Mouse (Mus musculus) limb, embryonic 10.5 days (tissue): ENCODE data around the gene Lrg1. TPM values are rescaled to one million over a fixed set of nuclear protein-coding genes. Genes with fewer than 3 reads are reported as not detected.
"Not testable (repeated sequence)": the region's sequence is repeated elsewhere in the genome, so short reads cannot be mapped to it uniquely, and the experiment has no call there.

ENCODE experiments used
- DNase-seq: peaks from one replicate; pipeline ENCODE4 v3.0.0-alpha.2; 2017; ENCODE audit warnings: low spot score
- H3K27ac ChIP-seq: fragments of 300-500 bp; sonication (generic); 2 replicates; pipeline ENCODE4 v1.5.1; 2016; ENCODE audit warnings: mild to moderate bottlenecking
- H3K27me3 ChIP-seq: fragments of 300-500 bp; sonication (generic); 2 replicates; pipeline ENCODE4 v1.6.1; 2016; ENCODE audit warnings: low read depth, mild to moderate bottlenecking; ENCODE audit not compliant: poor library complexity, severe bottlenecking
- H3K36me3 ChIP-seq: fragments of 300-500 bp; sonication (generic); 2 replicates; pipeline ENCODE4 v1.6.1; 2016; ENCODE audit warnings: mild to moderate bottlenecking, moderate library complexity
- H3K4me1 ChIP-seq: fragments of 300-500 bp; sonication (generic); 2 replicates; pipeline ENCODE4 v1.6.1; 2016
- H3K4me3 ChIP-seq: fragments of 300-500 bp; sonication (generic); 2 replicates; pipeline ENCODE4 v1.5.1; 2016; ENCODE audit warnings: mild to moderate bottlenecking, moderate library complexity
- H3K9me3 ChIP-seq: fragments of 300-500 bp; sonication (generic); replicated peaks from 2 replicates; pipeline ENCODE4 v1.6.1; 2016; ENCODE audit warnings: mild to moderate bottlenecking
- WGBS: fragments of 180-500 bp; shearing (Covaris S2); methylation state at CpG from one replicate; pipeline ENCODE4 v1.1.7; 2016; 5-methylcytosine and 5-hydroxymethylcytosine counted together
- polyA plus RNA-seq: library from polyadenylated mRNA; unstranded; fragments of >200 nt; fragmentation: Nextera tagmentation; extraction: Ambion mirVana; gene quantifications from 2 replicates; pipeline ENCODE4 v1.2.1, GENCODE M21; 2016

The Lrg1 gene
- polyA plus RNA-seq, 1 experiment from 2014 or later = 0.23 TPM

DNA sequence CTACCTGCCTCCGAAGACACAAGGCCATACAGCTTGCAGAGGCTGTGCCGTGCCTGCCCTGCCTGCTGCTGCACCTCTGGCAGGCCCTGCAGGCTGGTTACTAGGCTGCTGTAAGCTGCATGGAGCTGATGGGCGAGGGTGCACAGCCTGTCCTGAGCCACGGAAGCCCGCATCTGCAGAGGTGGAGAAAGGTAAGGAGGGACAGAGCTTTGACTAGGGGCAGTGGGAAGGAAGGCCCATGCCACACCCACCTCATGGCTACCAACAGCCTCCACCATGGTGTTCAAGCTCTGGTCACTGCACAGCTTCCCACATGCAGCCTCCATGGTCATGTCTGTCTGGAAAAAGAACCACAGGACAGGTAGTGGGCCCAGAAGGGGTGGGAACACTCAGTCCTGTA lies 19.6 kb downstream of the Lrg1 start:
- Histone ChIP-seq H3K27ac (no peak overlapping the region), H3K9me3 (no peaks in the 10 kb centered on the region), H3K4me3 (no peak overlapping the region), H3K4me1 (no peaks in the 10 kb centered on the region), H3K27me3 (no peaks in the 10 kb centered on the region), H3K36me3 (peaks cover 70% of the 10 kb centered on the region)
- WGBS = 92% methylated on average over 5 of the region's 5 CpGs
- DNase-seq = no peak

DNA sequence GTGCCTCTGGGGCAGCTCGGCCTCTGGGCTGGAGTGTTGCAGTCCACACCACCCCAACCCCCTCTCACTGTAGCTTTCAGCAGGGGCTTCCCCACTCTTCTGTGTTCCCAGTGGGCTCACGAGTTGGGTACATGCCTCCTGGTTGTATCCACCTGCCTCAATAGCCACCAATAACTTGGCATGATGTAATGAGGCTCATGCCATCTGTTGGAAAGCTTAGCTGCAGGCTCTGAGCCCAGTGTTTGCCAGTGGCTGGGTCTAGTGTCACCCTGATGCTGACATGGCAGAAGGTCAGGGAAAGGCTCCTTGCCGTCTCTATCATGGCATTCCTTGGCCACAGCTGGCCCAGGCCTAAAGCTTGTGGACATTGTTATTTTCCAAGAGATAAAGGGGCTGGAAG lies 21.0 kb downstream of the Lrg1 start:
- Histone ChIP-seq H3K27me3 (no peaks in the 10 kb centered on the region), H3K36me3 (peaks cover 84% of the 10 kb centered on the region), H3K4me1 (no peaks in the 10 kb centered on the region), H3K4me3 (no peak overlapping the region), H3K27ac (no peak overlapping the region), H3K9me3 (no peaks in the 10 kb centered on the region)
- 94% methylated on average over 3 of the region's 3 CpGs for WGBS
- DNase-seq = no peak

DNA sequence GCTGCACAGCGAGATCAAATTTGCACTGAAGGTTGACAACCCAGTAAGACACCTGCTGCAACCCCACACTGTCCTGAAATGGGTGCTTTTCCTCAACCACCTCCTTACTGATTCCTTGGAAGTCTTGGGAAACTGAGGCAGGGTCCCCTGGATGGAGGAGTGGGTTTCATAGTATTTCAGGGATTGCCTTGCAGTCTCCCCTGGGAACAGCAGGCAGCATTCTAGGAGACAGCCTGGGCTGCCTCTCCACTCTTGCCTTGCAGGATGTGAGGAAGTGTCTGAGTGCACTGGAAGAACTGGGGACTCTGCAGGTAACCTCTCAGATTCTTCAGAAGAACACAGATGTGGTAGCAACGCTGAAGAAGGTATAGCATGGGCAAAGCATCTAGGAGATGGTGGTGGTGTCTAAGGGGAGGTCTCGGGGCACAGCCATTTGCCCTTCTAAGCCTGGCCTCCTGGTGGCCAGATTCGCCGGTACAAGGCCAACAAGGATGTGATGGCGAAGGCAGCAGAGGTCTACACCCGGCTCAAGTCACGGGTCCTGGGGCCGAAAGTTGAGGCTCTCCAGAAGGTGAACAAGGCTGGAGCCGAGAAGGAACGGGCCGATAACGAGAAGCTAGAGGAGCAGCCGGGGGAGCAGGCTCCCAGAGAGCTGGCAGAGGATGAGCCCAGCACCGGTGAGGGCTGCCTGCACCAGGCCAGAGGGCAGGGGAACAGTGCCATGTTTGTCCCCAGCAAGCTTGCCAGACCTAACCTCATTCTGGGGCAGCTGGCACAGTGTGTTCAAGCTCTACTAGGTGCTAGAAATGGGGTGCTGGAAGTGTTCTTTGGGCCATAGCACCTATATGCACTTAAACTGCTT lies 22.9 kb downstream of the Lrg1 start:
- Histone ChIP-seq H3K9me3 (no peaks in the 10 kb centered on the region), H3K4me3 (no peak overlapping the region), H3K27me3 (no peaks in the 10 kb centered on the region), H3K36me3 (peaks cover 97% of the 10 kb centered on the region), H3K4me1 (no peaks in the 10 kb centered on the region), H3K27ac (no peak overlapping the region)
- WGBS = 93% methylated on average over 15 of the region's 15 CpGs
- no peak for DNase-seq

DNA sequence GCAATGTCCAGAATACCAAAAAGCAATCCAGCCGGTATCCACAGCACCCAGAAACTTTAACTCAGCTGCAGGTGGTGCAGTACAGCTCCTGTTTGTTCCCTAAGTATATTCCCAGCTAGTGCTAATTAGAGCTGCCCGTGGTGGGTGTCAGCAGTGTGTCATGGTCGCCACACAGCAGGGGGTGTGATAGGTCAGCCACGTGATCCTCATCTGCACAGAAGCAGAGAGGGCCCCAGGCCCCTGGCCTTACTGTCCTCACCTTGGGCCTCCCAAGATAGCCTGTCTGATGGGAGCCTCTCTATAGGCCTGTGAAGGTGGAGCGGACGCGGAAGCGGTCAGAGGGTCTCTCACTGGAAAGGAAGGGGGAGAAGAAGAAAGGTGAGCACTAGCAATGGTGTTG lies 23.6 kb downstream of the Lrg1 start:
- H3K27ac ChIP-seq = no peak overlapping the region
- no peak for DNase-seq
- H3K27me3 ChIP-seq = no peaks in the 10 kb centered on the region
- peaks cover 96% of the 10 kb centered on the region for H3K36me3 ChIP-seq
- no peaks in the 10 kb centered on the region for H3K9me3 ChIP-seq
- no peaks in the 10 kb centered on the region for H3K4me1 ChIP-seq
- 93% methylated on average over 8 of the region's 8 CpGs for WGBS
- no peak overlapping the region for H3K4me3 ChIP-seq

DNA sequence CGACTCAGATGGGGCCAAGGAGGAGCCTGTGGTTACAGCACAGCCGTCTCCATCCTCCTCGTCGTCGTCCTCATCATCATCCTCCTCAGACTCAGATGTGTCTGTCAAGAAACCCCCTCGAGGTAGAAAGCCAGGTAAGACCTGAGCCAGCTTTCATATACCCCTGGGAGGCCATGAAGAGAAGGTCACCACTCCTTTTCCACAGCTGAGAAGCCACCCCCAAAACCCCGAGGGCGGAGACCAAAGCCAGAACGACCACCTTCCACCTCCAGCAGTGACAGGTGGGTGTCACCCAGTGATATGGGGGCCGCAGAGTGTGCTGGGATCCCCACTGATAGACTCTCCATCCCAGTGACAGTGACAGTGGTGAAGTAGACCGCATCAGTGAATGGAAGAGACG lies 24.9 kb downstream of the Lrg1 start:
- 92% methylated on average over 12 of the region's 12 CpGs for WGBS
- Histone ChIP-seq H3K4me3 (no peak overlapping the region), H3K27me3 (no peaks in the 10 kb centered on the region), H3K27ac (no peak overlapping the region), H3K9me3 (no peaks in the 10 kb centered on the region), H3K4me1 (no peaks in the 10 kb centered on the region), H3K36me3 (peaks cover 91% of the 10 kb centered on the region)
- DNase-seq = no peak

DNA sequence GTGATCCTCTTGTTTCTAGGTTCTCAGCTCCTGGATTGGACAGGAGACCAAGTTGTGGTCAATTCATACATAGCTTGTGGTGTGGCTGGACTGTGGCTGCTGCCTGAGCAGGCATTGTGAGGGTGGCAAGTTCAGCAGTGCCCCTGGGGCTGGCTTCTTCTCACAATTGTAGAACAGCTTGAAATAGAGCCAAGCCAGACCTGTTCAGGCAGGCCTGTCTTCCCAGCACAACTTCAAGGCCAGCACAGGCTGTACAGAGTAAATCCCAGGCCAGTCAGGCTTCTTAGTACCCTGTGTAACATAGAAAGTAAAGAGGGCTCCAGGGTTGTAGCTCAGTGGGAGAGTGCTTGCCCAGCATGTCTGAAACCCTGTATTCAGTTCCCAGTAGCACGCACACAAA lies 29.0 kb downstream of the Lrg1 start:
- Histone ChIP-seq H3K27ac (no peak overlapping the region), H3K36me3 (peaks cover 84% of the 10 kb centered on the region), H3K27me3 (no peaks in the 10 kb centered on the region), H3K9me3 (no peaks in the 10 kb centered on the region), H3K4me1 (no peaks in the 10 kb centered on the region), H3K4me3 (no peak overlapping the region)
- no peak for DNase-seq
- WGBS = 89% methylated on average over 1 of the region's 1 CpGs

DNA sequence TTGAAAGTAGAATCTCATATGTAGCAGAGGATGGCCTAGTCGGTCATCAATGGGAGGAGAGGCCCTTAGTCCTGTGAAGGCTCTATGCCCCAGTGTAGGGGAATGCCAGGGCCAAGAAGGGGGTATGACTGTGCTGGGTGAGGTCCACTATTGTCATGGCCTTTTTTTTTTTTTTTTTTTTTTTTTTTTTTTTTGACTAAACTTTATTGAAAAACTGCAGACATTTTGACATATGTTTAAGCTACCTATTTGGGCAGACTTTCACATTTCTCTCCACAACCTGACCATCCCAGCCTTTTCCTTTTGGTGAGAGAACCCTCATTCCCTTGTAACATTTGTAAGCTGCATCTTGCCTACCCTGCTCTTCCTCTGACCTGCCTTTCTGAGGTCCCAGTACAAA lies 29.5 kb downstream of the Lrg1 start:
- H3K27me3 ChIP-seq = no peaks in the 10 kb centered on the region
- DNase-seq = no peak
- WGBS = 92% methylated on average over 1 of the region's 1 CpGs
- no peaks in the 10 kb centered on the region for H3K9me3 ChIP-seq
- H3K27ac ChIP-seq = no peak overlapping the region
- H3K4me3 ChIP-seq = no peak overlapping the region
- H3K4me1 ChIP-seq = no peaks in the 10 kb centered on the region
- peaks cover 84% of the 10 kb centered on the region for H3K36me3 ChIP-seq

DNA sequence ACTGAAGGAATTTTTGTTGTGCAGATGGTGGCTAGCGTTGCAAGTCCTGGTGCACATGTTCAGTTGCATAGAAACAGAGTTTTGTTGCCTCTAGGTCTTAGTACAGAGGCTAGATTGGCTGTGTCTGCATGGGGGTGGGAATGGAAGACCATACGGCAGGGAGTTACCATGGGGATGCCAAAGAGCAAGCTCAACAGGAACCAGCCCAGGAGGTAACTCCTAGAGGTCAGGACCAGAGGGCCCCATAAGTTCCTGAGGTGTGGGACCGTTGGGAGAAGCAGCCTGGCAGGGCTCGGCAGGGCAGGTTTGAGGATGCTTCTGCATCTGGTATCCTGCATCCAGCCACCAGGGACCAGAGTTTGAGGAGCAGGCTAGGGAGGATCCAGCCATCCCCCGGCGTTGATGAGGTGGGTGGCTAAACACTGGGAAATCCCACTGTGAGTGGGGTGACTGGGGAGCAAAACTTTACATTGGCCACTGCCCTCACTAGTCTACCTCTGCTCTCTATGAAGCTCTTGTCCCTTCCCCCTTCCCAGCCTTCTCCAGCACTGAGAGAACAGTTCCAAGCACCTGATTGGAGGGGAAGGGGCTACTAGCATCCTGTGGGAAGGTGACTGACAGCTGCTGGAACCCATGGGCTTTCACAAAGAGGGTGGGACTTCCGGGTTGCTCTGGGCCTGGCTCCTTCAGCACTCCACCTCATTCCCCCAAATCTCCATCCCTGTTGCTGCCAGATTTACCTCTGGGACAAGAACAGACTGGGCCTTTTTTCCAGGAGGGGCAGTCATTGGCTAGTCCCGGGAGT lies 40.8 kb downstream of the Lrg1 start:
- no peaks in the 10 kb centered on the region for H3K9me3 ChIP-seq
- H3K27me3 ChIP-seq = no peaks in the 10 kb centered on the region
- peak overlapping the region; percentile 86 for H3K27ac ChIP-seq
- H3K4me1 ChIP-seq = peaks cover 29% of the 10 kb centered on the region
- peaks cover 39% of the 10 kb centered on the region for H3K36me3 ChIP-seq
- peak overlapping the region; percentile 86 for H3K4me3 ChIP-seq
- DNase-seq = peak; percentile 80
- 12% methylated on average over 8 of the region's 8 CpGs for WGBS

DNA sequence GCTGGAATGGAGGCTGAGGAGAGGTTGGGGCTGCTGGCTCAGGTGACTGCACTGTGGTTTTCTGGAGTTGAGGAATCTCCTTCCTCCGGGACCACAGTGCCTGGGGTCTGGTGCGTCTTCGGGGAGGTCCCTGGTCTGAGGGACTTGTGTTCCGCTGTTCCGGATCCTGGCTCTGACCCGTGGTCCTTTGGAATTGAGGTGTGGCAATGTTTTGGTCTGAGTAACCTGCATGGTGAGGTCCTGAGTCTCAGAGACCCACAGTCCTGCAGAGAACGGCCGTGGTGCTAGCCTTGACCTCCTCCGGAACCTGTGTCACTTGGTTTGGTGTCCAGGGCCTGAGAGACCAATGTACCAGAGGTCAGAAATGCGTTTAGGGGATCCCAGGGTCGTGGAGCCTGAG lies 41.9 kb downstream of the Lrg1 start:
- 3% methylated on average over 11 of the region's 11 CpGs for WGBS
- DNase-seq = no peak
- H3K27ac ChIP-seq = peak overlapping the region; percentile 86

DNA sequence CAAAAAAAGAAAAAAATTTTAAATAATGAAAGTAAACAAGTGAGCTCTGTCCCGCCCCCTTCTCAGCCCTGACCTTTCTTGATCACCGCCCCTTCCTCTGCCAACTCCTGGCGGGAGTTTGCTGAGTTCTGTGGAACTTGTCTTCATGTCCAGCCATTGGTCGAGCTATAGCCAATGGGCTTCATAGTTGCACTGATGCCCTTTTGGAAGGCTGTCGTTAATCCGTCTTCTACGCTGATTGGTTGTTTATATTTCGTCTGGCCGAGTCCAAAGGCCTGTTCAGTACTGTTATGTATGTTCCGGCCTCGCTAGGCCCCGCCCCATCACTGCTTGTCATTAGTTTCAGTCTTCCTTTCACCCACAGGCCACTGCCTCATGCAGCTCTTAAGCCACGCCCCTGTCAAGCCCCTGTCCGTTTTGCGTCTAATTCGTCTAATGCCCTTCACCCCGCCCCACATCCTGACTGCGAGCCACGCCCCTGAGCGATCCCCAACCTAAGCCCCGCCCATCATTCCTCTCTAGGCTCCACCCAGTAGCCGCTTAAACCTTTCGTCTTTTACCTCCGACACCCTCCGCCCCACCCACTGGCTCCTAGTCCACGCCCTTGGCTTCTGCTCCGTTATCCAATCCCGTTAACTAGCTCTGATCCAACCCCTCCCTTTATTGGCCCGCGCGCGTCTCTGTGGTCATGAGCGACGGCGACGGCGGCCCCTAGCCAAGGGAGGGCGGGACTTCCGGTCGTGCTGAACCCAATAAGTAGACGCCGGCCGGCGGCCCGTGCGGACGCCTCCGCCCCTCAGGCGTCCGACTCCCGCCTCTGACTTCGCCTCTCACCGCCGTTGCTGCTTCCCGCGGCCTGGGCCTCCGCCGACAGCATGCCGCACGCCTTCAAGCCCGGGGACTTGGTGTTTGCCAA lies 42.7 kb downstream of the Lrg1 start, which contains the start of gene Hdgfl2:
Hdgfl2 (plus strand) TSS at position 755 of the 916 bp plus-strand sequence.
- H3K36me3 ChIP-seq = peaks cover 22% of the 10 kb centered on the region
- H3K27me3 ChIP-seq = no peaks in the 10 kb centered on the region
- under 1% methylated on average over 61 of the region's 61 CpGs for WGBS
- H3K4me3 ChIP-seq = peak within 1 kb of the TSS; percentile 86
- no peaks in the 10 kb centered on the region for H3K9me3 ChIP-seq
- peaks cover 43% of the 10 kb centered on the region for H3K4me1 ChIP-seq
- peak within 1 kb of the TSS; percentile 86 for H3K27ac ChIP-seq
- DNase-seq = peak; percentile 98

More for the DNA sequence above, 41.9 kb downstream of the Lrg1 start:
- peaks cover 37% of the 10 kb centered on the region for H3K4me1 ChIP-seq
- no peaks in the 10 kb centered on the region for H3K9me3 ChIP-seq
- H3K36me3 ChIP-seq = peaks cover 29% of the 10 kb centered on the region
- no peaks in the 10 kb centered on the region for H3K27me3 ChIP-seq
- H3K4me3 ChIP-seq = peak overlapping the region; percentile 86

DNA sequence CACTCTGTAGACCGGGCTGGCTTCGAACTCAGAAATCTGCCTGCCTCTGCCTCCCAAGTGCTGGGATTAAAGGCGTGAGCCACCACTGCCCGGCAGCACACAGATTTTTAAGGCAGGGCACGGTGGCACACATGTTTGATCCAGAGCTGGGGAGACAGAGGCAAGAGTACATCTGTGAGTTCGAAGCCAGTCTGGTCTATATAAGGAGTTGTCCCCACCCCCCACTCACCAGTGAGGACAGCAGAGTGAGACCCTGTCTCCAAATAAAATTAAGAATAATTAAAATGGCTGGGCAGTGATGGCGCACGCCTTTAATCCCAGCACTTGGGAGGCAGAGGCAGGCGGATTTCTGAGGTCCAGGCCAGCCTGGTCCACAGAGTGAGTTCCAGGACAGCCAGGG lies 43.4 kb downstream of the Lrg1 start:
- Histone ChIP-seq H3K36me3 (peaks cover 16% of the 10 kb centered on the region), H3K4me1 (peaks cover 51% of the 10 kb centered on the region), H3K4me3 (peak overlapping the region; percentile 86), H3K27ac (peak overlapping the region; percentile 86; the same call in 1 of the 2 replicates)
- H3K27me3 ChIP-seq, H3K9me3 ChIP-seq, DNase-seq: not testable (repeated sequence)
- WGBS = 63% methylated on average over 9 of the region's 9 CpGs

DNA sequence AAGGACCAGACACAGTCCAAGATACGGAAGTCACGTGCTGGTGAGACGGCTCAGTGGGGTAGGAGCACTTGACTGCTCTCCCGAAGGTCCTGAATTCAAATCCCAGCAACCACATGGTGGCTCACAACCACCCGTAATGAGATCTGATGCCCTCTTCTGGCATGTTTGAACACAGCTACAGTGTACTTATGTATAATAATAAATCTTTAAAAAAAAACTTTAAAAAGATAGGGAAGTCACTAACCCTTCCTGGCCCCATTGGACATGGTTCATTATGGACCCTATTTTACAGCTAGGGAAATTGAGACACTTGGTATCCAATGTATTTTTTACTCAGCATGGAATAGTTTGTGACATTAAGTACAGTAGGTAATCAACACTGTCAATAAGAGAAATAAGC lies 44.3 kb downstream of the Lrg1 start:
- Histone ChIP-seq H3K27me3 (no peaks in the 10 kb centered on the region), H3K4me1 (peaks cover 59% of the 10 kb centered on the region), H3K9me3 (no peaks in the 10 kb centered on the region), H3K36me3 (peaks cover 13% of the 10 kb centered on the region), H3K27ac (no peak overlapping the region), H3K4me3 (no peak overlapping the region)
- no peak for DNase-seq
- 94% methylated on average over 5 of the region's 5 CpGs for WGBS
